Mouse (Mus musculus) lung, postnatal 0 days (tissue): ENCODE measurements around the gene Tubgcp2. TPM values are rescaled to one million over a fixed set of nuclear protein-coding genes. Genes with fewer than 3 reads are reported as not detected.

Source experiments
- ATAC-seq: fragments of 200-750 bp; cut with Nextera tagmentation; 2 replicates; pipeline ENCODE4 v1.8.0; 2017; ENCODE audit warnings: moderate library complexity
- DNase-seq: peaks from one replicate; pipeline ENCODE4 v3.0.0-alpha.2; 2016; ENCODE audit warnings: low spot score
- H3K27ac ChIP-seq: fragments of 300-500 bp; sonication (generic); 2 replicates; pipeline ENCODE4 v1.5.1; 2014; ENCODE audit warnings: antibody characterized with exemption, mild to moderate bottlenecking, low read length, mixed read lengths
- H3K27me3 ChIP-seq: fragments of 300-500 bp; sonication (generic); replicated peaks from 2 replicates; pipeline ENCODE4 v1.6.1; 2014; ENCODE audit warnings: low read length, mixed read lengths; ENCODE audit not compliant: insufficient read depth
- H3K36me3 ChIP-seq: fragments of 300-500 bp; sonication (generic); 2 replicates; pipeline ENCODE4 v1.6.1; 2014; ENCODE audit warnings: low read length, mixed read lengths; ENCODE audit not compliant: insufficient read depth
- H3K4me1 ChIP-seq: fragments of 300-500 bp; sonication (generic); 2 replicates; pipeline ENCODE4 v1.6.1; 2014; ENCODE audit warnings: antibody characterized with exemption, low read depth, low read length, mixed read lengths; ENCODE audit not compliant: insufficient read depth
- H3K4me2 ChIP-seq: fragments of 300-500 bp; sonication (generic); replicated peaks from 2 replicates; pipeline ENCODE4 v1.6.1; 2014; ENCODE audit warnings: low read depth, mild to moderate bottlenecking, low read length, moderate library complexity, mixed read lengths
- H3K4me3 ChIP-seq: fragments of 300-500 bp; sonication (generic); 2 replicates; pipeline ENCODE4 v1.5.1; 2014; ENCODE audit warnings: low read depth, low read length
- H3K9ac ChIP-seq: fragments of 300-500 bp; sonication (generic); replicated peaks from 2 replicates; pipeline ENCODE4 v1.6.1; 2014; ENCODE audit warnings: low read depth, mild to moderate bottlenecking
- H3K9me3 ChIP-seq: fragments of 300-500 bp; sonication (generic); 2 replicates; pipeline ENCODE4 v1.6.1; 2016; ENCODE audit warnings: low read length, mixed read lengths
- CTCF ChIP-seq: IDR thresholded peaks from 2 replicates; pipeline ENCODE4 v1.5.1; 2016; ENCODE audit warnings: antibody characterized with exemption, mild to moderate bottlenecking
- EP300 ChIP-seq: IDR thresholded peaks from 2 replicates; pipeline ENCODE4 v1.6.1; 2016; ENCODE audit warnings: antibody characterized with exemption, mild to moderate bottlenecking, control low read depth
- WGBS: fragments of 180-500 bp; shearing (Covaris S2); extraction: QIAGEN DNeasy Blood & Tissue Kit; methylation state at CpG from one replicate; pipeline ENCODE4 v1.1.7; 2014; 5-methylcytosine and 5-hydroxymethylcytosine counted together
- polyA plus RNA-seq: library from polyadenylated mRNA; unstranded; fragments of >200 nt; fragmentation: Nextera tagmentation; extraction: Ambion mirVana; gene quantifications from 2 replicates; pipeline ENCODE4 v1.2.1, GENCODE M21; 2015

Tubgcp2 gene
- polyA plus RNA-seq, 1 experiment from 2014 or later, result 20.8 TPM

- H3K4me2 ChIP-seq, result no peak overlapping the region
- no peak overlapping the region for H3K4me3 ChIP-seq
- H3K9me3 ChIP-seq, result no peaks in the 10 kb centered on the region
- no peak overlapping the region for H3K9ac ChIP-seq
- H3K36me3 ChIP-seq, result no peaks in the 10 kb centered on the region
- TF ChIP-seq EP300 (no peak), CTCF (no peak)
- H3K27me3 ChIP-seq, result no peaks in the 10 kb centered on the region
- ATAC-seq, result no peak
- WGBS, result 72% methylated on average over 5 of the region's 5 CpGs
- DNase-seq, result no peak
- no peak overlapping the region for H3K27ac ChIP-seq
- no peaks in the 10 kb centered on the region for H3K4me1 ChIP-seq
These were observed 65.5 kb downstream of the Tubgcp2 start for GRCm38 (mm10) chr7:139970979-139971378.

GRCm38 (mm10) chr7:139970216-139970919 is 66.1 kb downstream of the Tubgcp2 start:
- no peak for ATAC-seq
- no peak overlapping the region for H3K27ac ChIP-seq

GRCm38 (mm10) chr7:139969348-139970130 is 66.9 kb downstream of the Tubgcp2 start:
- ATAC-seq, result no peak
- no peak overlapping the region for H3K4me2 ChIP-seq
- no peak overlapping the region for H3K9ac ChIP-seq
- no peaks in the 10 kb centered on the region for H3K27me3 ChIP-seq
- no peaks in the 10 kb centered on the region for H3K9me3 ChIP-seq
- H3K4me3 ChIP-seq, result no peak overlapping the region
- peak; percentile 86 for TF ChIP-seq CTCF
- TF ChIP-seq EP300, result no peak
- peak; percentile 65 for DNase-seq
- H3K36me3 ChIP-seq, result no peaks in the 10 kb centered on the region
- H3K27ac ChIP-seq, result no peak overlapping the region
- no peaks in the 10 kb centered on the region for H3K4me1 ChIP-seq
- 43% methylated on average over 10 of the region's 10 CpGs for WGBS

More at GRCm38 (mm10) chr7:139970216-139970919, 66.1 kb downstream of the Tubgcp2 start:
- DNase-seq, result no peak
- H3K36me3 ChIP-seq, result no peaks in the 10 kb centered on the region
- H3K9me3 ChIP-seq, result no peaks in the 10 kb centered on the region
- no peak for TF ChIP-seq CTCF
- TF ChIP-seq EP300, result no peak
- H3K4me3 ChIP-seq, result no peak overlapping the region
- no peak overlapping the region for H3K4me2 ChIP-seq
- WGBS, result 73% methylated on average over 10 of the region's 10 CpGs
- no peak overlapping the region for H3K9ac ChIP-seq
- H3K27me3 ChIP-seq, result no peaks in the 10 kb centered on the region
- H3K4me1 ChIP-seq, result no peaks in the 10 kb centered on the region

- 53% methylated on average over 5 of the region's 5 CpGs for WGBS
- no peak for DNase-seq
- TF ChIP-seq EP300 (no peak), CTCF (no peak)
These were observed 68.0 kb downstream of the Tubgcp2 start for GRCm38 (mm10) chr7:139968428-139968827.

GRCm38 (mm10) chr7:139967175-139967574 is 69.3 kb downstream of the Tubgcp2 start:
- ATAC-seq (no peak), DNase-seq (no peak)
- H3K4me3 ChIP-seq, result no peak overlapping the region
- TF ChIP-seq CTCF (no peak), EP300 (no peak)
- no peaks in the 10 kb centered on the region for H3K9me3 ChIP-seq
- H3K4me2 ChIP-seq, result no peak overlapping the region
- no peaks in the 10 kb centered on the region for H3K4me1 ChIP-seq
- WGBS, result 24% methylated on average over 4 of the region's 4 CpGs
- no peak overlapping the region for H3K9ac ChIP-seq
- no peaks in the 10 kb centered on the region for H3K36me3 ChIP-seq
- H3K27me3 ChIP-seq, result no peaks in the 10 kb centered on the region
- no peak overlapping the region for H3K27ac ChIP-seq

More at GRCm38 (mm10) chr7:139968428-139968827, 68.0 kb downstream of the Tubgcp2 start:
- H3K9me3 ChIP-seq, result no peaks in the 10 kb centered on the region
- no peaks in the 10 kb centered on the region for H3K4me1 ChIP-seq
- no peaks in the 10 kb centered on the region for H3K27me3 ChIP-seq
- no peak overlapping the region for H3K9ac ChIP-seq
- no peak for ATAC-seq
- no peak overlapping the region for H3K4me3 ChIP-seq
- H3K27ac ChIP-seq, result no peak overlapping the region
- no peaks in the 10 kb centered on the region for H3K36me3 ChIP-seq
- H3K4me2 ChIP-seq, result no peak overlapping the region

GRCm38 (mm10) chr7:139963814-139964213 is 72.7 kb downstream of the Tubgcp2 start:
- no peak for DNase-seq
- H3K27ac ChIP-seq, result no peak overlapping the region
- no peaks in the 10 kb centered on the region for H3K4me1 ChIP-seq
- H3K9me3 ChIP-seq, result no peaks in the 10 kb centered on the region
- no peak for ATAC-seq
- no peaks in the 10 kb centered on the region for H3K27me3 ChIP-seq
- H3K36me3 ChIP-seq, result no peaks in the 10 kb centered on the region
- no peak overlapping the region for H3K4me2 ChIP-seq
- 45% methylated on average over 4 of the region's 4 CpGs for WGBS
- no peak overlapping the region for H3K4me3 ChIP-seq
- TF ChIP-seq EP300, result no peak
- no peak for TF ChIP-seq CTCF
- H3K9ac ChIP-seq, result no peak overlapping the region
